Mouse (Mus musculus) E14TG2a.4 (cell line): ENCODE results near the gene Ell.

ENCODE experiments used
- H3K27me3 ChIP-seq: 2 replicates; pipeline ENCODE4 v1.6.1; 2014; ENCODE audit warnings: low read length, control low read depth; ENCODE audit not compliant: insufficient read depth
- H3K36me3 ChIP-seq: 2 replicates; pipeline ENCODE4 v1.6.1; 2014; ENCODE audit warnings: low read length, control low read depth; ENCODE audit not compliant: insufficient read depth
- H3K4me1 ChIP-seq: replicated peaks from 2 replicates; pipeline ENCODE4 v1.6.1; 2014; ENCODE audit warnings: low read depth, low read length, control low read depth
- H3K4me3 ChIP-seq: replicated peaks from 2 replicates; pipeline ENCODE4 v1.5.1; 2014; ENCODE audit warnings: mild to moderate bottlenecking, low read length
- H3K9me3 ChIP-seq: 2 replicates; pipeline ENCODE4 v1.6.1; 2014; ENCODE audit warnings: low read length, control low read depth
- CTCF ChIP-seq: conservative IDR thresholded peaks from 2 replicates; pipeline ENCODE4 v1.5.1; 2014; ENCODE audit warnings: low read length
- NANOG ChIP-seq: IDR thresholded peaks from 2 replicates; pipeline ENCODE4 v1.6.1; 2014; ENCODE audit warnings: borderline replicate concordance, low read length, mixed read lengths
- POU5F1 ChIP-seq: IDR thresholded peaks from 2 replicates; pipeline ENCODE4 v1.6.1; 2014; ENCODE audit warnings: low read length, borderline replicate concordance

The Ell gene

DNA sequence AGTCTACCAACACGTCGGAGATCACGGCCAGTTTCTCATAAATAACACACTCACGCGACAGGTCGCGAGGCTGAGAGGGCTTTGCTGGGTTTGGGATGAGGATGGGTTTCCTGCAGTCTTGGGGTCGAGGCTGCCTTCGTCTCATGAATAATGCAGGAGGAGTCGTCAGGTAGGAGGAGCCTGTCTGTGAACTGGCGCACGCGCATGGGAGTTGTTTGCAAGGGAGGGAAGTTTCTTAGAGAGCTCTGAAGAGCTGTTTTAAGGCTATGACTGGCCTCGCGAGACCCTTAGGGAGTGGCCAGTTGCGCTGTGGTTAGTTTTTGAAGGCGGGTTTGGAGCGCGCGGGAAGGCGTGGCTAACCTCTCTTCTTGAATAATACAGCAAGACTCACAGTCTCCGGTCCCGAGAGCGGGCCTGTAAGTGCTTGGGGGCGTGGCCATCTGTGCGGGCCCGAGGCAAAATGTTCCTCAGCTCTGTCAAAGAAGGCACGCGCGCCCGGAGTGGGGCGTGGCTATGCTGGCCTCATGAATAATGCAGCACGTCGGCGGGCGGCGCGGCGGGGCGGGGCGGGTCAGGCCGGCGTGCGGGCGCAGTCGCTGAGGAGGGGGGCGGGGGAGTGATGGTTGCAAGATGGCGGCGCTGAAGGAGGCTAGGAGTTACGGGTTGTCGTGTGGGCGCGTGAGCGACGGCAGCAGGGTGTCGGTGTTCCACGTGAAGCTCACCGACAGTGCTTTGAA, at the start of gene Ell:
Ell (plus strand) TSS at position 381 of the 737 bp plus-strand sequence.
- H3K4me1 ChIP-seq: peaks cover 53% of the 10 kb centered on the region
- H3K4me3 ChIP-seq: peak within 1 kb of the TSS; percentile 98
- H3K9me3 ChIP-seq: no peaks in the 10 kb centered on the region
- H3K36me3 ChIP-seq: peaks cover 59% of the 10 kb centered on the region
- TF ChIP-seq POU5F1 (peak; percentile 99), CTCF (no peak)
- H3K27me3 ChIP-seq: no peaks in the 10 kb centered on the region

DNA sequence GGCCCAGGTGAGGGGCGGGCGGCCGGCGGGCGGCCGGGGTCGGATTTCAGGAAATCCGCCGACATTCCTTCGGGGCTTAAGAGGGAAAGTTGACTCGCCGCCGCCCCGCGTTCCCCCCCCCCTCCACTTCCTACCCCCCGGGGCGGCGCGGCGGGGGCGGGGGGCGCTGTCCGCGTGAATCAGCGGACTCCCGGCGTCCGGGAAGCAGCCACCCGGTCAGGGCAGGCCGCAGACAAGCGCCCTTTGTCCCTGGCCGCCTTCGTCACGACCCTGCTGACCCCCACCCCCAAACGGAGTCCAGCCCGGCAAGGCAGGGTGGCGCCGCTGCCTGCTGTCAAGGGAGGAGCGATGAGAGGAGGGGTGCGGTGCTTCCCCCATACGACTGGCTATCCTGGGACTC, 49.7 kb upstream of the Ell start:
- Histone ChIP-seq H3K9me3 (no peaks in the 10 kb centered on the region), H3K4me3 (peak overlapping the region; percentile 64), H3K4me1 (peaks cover 81% of the 10 kb centered on the region), H3K27me3 (peaks cover 99% of the 10 kb centered on the region), H3K36me3 (no peaks in the 10 kb centered on the region)
- TF ChIP-seq POU5F1 (no peak), NANOG (no peak), CTCF (no peak)

DNA sequence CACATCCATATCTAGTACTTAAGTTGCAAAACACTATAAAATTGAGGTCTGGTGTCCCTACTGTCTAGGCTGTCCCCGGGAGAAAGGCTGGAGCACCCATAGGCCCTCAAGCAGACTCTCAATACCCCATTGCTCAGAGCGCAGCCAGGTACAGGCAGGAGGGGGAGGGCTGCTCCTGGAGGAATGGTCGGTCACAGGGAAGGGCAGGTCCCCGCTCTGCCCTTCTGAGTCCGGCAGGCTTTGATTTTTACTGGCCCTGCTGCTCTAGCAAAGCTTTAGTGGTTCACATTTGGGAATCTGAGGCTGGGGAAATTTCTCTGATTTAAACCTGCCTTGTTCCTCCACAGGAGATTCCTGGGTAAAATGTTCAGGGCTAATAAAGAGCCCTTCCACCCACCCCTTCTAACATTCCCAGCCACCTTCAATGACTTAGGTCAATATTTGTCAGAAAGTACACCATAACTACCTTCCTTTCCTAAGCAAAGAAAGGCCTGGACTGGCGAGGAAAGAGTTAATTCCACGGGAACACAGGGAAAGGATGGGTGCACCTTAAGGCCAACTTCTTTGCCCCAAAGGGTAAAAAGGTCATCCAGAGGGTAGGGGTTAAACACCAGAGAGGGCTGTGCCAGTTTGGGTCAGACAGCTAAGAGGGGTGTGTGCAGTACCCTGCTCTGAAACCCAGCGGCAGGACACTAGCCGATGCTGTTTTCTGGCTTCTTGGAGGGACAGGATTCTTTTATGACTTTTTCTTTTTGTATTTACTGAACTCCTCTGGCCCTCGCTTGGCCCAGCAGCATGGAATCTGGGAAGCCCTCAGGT, 49.0 kb upstream of the Ell start:
- TF ChIP-seq POU5F1: no peak

GRCm38 (mm10) chr8:70490880-70491495, 48.3 kb upstream of the Ell start:
- Histone ChIP-seq H3K27me3 (peaks cover 99% of the 10 kb centered on the region), H3K9me3 (no peaks in the 10 kb centered on the region), H3K36me3 (no peaks in the 10 kb centered on the region), H3K4me3 (peak overlapping the region; percentile 70), H3K4me1 (peaks cover 89% of the 10 kb centered on the region)
- no peak for TF ChIP-seq CTCF
- no peak for TF ChIP-seq NANOG
- no peak for TF ChIP-seq POU5F1

More for the DNA sequence above, 49.0 kb upstream of the Ell start:
- H3K9me3 ChIP-seq: no peaks in the 10 kb centered on the region
- H3K4me3 ChIP-seq: peak overlapping the region; percentile 64
- peaks cover 99% of the 10 kb centered on the region for H3K27me3 ChIP-seq
- H3K36me3 ChIP-seq: no peaks in the 10 kb centered on the region
- H3K4me1 ChIP-seq: peaks cover 88% of the 10 kb centered on the region

GRCm38 (mm10) chr8:70492664-70493640, 46.3 kb upstream of the Ell start, which contains the start of gene Crlf1:
TSS of gene Crlf1 (plus strand) at chr8:70493158.
- Histone ChIP-seq H3K9me3 (no peaks in the 10 kb centered on the region), H3K27me3 (peaks cover 99% of the 10 kb centered on the region)
- no peak for TF ChIP-seq NANOG
- no peak for TF ChIP-seq POU5F1
- no peak for TF ChIP-seq CTCF

GRCm38 (mm10) chr8:70493692-70494415, 45.4 kb upstream of the Ell start:
- H3K9me3 ChIP-seq: no peaks in the 10 kb centered on the region
- H3K4me3 ChIP-seq: peak overlapping the region; percentile 70
- H3K36me3 ChIP-seq: no peaks in the 10 kb centered on the region
- H3K27me3 ChIP-seq: peaks cover 99% of the 10 kb centered on the region
- TF ChIP-seq NANOG (no peak), CTCF (no peak), POU5F1 (no peak)
- H3K4me1 ChIP-seq: peaks cover 72% of the 10 kb centered on the region

More at GRCm38 (mm10) chr8:70492664-70493640, 46.3 kb upstream of the Ell start, which contains the start of gene Crlf1:
- peaks cover 72% of the 10 kb centered on the region for H3K4me1 ChIP-seq
- peak within 1 kb of the TSS; percentile 70 for H3K4me3 ChIP-seq
- H3K36me3 ChIP-seq: no peaks in the 10 kb centered on the region

DNA sequence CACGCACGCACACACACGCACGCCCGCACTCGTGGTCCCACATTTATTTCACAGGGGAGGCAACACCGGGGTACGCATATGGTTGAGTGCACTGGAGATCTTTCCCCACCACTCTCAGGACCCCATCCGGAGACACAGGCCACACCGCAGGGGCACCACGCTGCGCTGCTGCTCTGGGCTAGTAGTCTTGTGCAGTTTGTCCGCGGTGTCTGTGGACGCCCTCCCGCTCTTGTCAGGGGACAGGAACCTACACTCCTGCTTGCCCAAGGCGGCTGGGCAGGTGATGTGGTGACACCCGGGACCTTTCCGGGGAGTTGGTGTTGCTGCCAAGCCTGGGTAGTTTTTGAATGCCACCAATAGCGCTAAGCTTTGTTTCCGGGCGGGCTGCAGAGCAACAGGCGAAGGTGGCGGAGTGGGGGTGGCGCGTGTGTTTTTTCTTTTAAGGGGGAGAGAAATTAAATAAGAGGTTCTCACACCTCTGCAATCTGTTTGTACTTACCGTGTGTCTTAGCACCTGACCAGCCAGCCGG, 44.8 kb upstream of the Ell start:
- Histone ChIP-seq H3K27me3 (peaks cover 99% of the 10 kb centered on the region), H3K36me3 (no peaks in the 10 kb centered on the region), H3K4me3 (peak overlapping the region; percentile 49; the same call in 1 of the 2 replicates), H3K9me3 (no peaks in the 10 kb centered on the region), H3K4me1 (peaks cover 69% of the 10 kb centered on the region)
- TF ChIP-seq POU5F1 (no peak), CTCF (no peak), NANOG (no peak)
